Mouse (Mus musculus): ENCODE results near the gene Serbp1.

- TF ChIP-seq POLR2A (IDR thresholded peaks at IDR 0.05; ENCODE audit: extremely low read depth, insufficient read depth, low read length) (no peak), CTCF (IDR thresholded peaks at IDR 0.05; ENCODE audit: low read depth, low read length) (no peak)
Observed at GRCm38 (mm10) chr6:67195148-67195611, 42.8 kb upstream of the Serbp1 start.

Measured in liver, adult 2 months (tissue).